Mouse (Mus musculus) embryo, embryonic 10 days (tissue): ENCODE results near the gene Hoxd13.

ENCODE experiments used
- DNase-seq: peaks from one replicate; pipeline ENCODE4 v3.0.0-alpha.2; 2015; ENCODE audit warnings: low spot score

The Hoxd13 gene

GRCm38 (mm10) chr2:74680561-74681398, 12.7 kb downstream of the Hoxd13 start:
- DNase-seq: no peak

GRCm38 (mm10) chr2:74681594-74682531, 13.8 kb downstream of the Hoxd13 start:
- no peak for DNase-seq

GRCm38 (mm10) chr2:74682796-74683195, 14.7 kb downstream of the Hoxd13 start:
- no peak for DNase-seq

GRCm38 (mm10) chr2:74683471-74683951, 15.4 kb downstream of the Hoxd13 start:
- DNase-seq: no peak

GRCm38 (mm10) chr2:74684106-74684505, 16.0 kb downstream of the Hoxd13 start:
- no peak for DNase-seq

GRCm38 (mm10) chr2:74685059-74685603, 17.0 kb downstream of the Hoxd13 start:
- DNase-seq: no peak

- peak; percentile 94 for DNase-seq
Measured at GRCm38 (mm10) chr2:74686301-74686987, 18.3 kb downstream of the Hoxd13 start.

GRCm38 (mm10) chr2:74686988-74687697, 19.0 kb downstream of the Hoxd13 start:
- DNase-seq: peak; percentile 50

GRCm38 (mm10) chr2:74687698-74688555, 19.8 kb downstream of the Hoxd13 start:
- peak; percentile 35 for DNase-seq

- DNase-seq: peak; percentile 54
Measured at GRCm38 (mm10) chr2:74688795-74689573, 20.9 kb downstream of the Hoxd13 start.

- peak; percentile 47 for DNase-seq
Measured at GRCm38 (mm10) chr2:74689574-74690337, 21.6 kb downstream of the Hoxd13 start.

GRCm38 (mm10) chr2:74690338-74690716, 22.2 kb downstream of the Hoxd13 start:
- DNase-seq: no peak

GRCm38 (mm10) chr2:74691022-74691951, 23.2 kb downstream of the Hoxd13 start, which contains the start of gene Hoxd10:
Gene Hoxd10, plus strand, starts transcription at chr2:74691924.
- peak; percentile 94 for DNase-seq

GRCm38 (mm10) chr2:74691995-74692807, 24.1 kb downstream of the Hoxd13 start:
- DNase-seq: no peak

GRCm38 (mm10) chr2:74692808-74693431, 24.8 kb downstream of the Hoxd13 start:
- DNase-seq: no peak

GRCm38 (mm10) chr2:74693432-74693827, 25.3 kb downstream of the Hoxd13 start:
- no peak for DNase-seq
